Mouse (Mus musculus): ENCODE results near the gene H13. TPM values are rescaled to one million over a fixed set of nuclear protein-coding genes. Genes with fewer than 3 reads are reported as not detected.
A peak's percentile ranks its signal among the peaks of the same experiment; 100 is the strongest.

Gene H13
- polyA plus RNA-seq, 1 experiment = 95.2 TPM

GRCm38 (mm10) chr2:152694708-152695107, 25.4 kb downstream of the H13 start:
- no peak overlapping the region for H3K27ac ChIP-seq (ENCODE audit: insufficient read depth, low read depth, low read length)

GRCm38 (mm10) chr2:152696016-152696415, 26.8 kb downstream of the H13 start:
- Histone ChIP-seq H3K4me1 (ENCODE audit: control insufficient read depth, insufficient read depth, low read length) (peaks cover 10% of the 10 kb centered on the region), H3K4me3 (ENCODE audit: insufficient read depth, low read length) (no peak overlapping the region), H3K27ac (ENCODE audit: insufficient read depth, low read depth, low read length) (no peak overlapping the region)
- TF ChIP-seq CTCF (IDR thresholded peaks at IDR 0.05; ENCODE audit: low read depth, low read length) = no peak
- TF ChIP-seq POLR2A (IDR thresholded peaks at IDR 0.05; ENCODE audit: borderline replicate concordance, low read depth, low read length) = no peak

More at GRCm38 (mm10) chr2:152694708-152695107, 25.4 kb downstream of the H13 start:
- TF ChIP-seq POLR2A (IDR thresholded peaks at IDR 0.05; ENCODE audit: borderline replicate concordance, low read depth, low read length) = no peak
- no peak for TF ChIP-seq CTCF (IDR thresholded peaks at IDR 0.05; ENCODE audit: low read depth, low read length)
- peaks cover 17% of the 10 kb centered on the region for H3K4me1 ChIP-seq (ENCODE audit: control insufficient read depth, insufficient read depth, low read length)
- H3K4me3 ChIP-seq (ENCODE audit: insufficient read depth, low read length) = no peak overlapping the region

GRCm38 (mm10) chr2:152696476-152697164, 27.4 kb downstream of the H13 start:
- H3K27ac ChIP-seq (ENCODE audit: insufficient read depth, low read depth, low read length) = no peak overlapping the region
- H3K4me3 ChIP-seq (ENCODE audit: insufficient read depth, low read length) = no peak overlapping the region
- H3K4me1 ChIP-seq (ENCODE audit: control insufficient read depth, insufficient read depth, low read length) = peaks cover 5% of the 10 kb centered on the region
- TF ChIP-seq CTCF (IDR thresholded peaks at IDR 0.05; ENCODE audit: low read depth, low read length) = peak; percentile 84
- TF ChIP-seq POLR2A (IDR thresholded peaks at IDR 0.05; ENCODE audit: borderline replicate concordance, low read depth, low read length) = no peak; the same call in 1 of the 2 replicates

- Histone ChIP-seq H3K4me1 (ENCODE audit: control insufficient read depth, insufficient read depth, low read length) (no peaks in the 10 kb centered on the region), H3K4me3 (ENCODE audit: insufficient read depth, low read length) (no peak overlapping the region), H3K27ac (ENCODE audit: insufficient read depth, low read depth, low read length) (no peak overlapping the region)
- TF ChIP-seq CTCF (IDR thresholded peaks at IDR 0.05; ENCODE audit: low read depth, low read length) = no peak
- no peak for TF ChIP-seq POLR2A (IDR thresholded peaks at IDR 0.05; ENCODE audit: borderline replicate concordance, low read depth, low read length)
Observed at GRCm38 (mm10) chr2:152700138-152700537, 30.9 kb downstream of the H13 start.

GRCm38 (mm10) chr2:152700725-152701124, 31.5 kb downstream of the H13 start:
- no peak overlapping the region for H3K4me3 ChIP-seq (ENCODE audit: insufficient read depth, low read length)

GRCm38 (mm10) chr2:152703596-152704255, 34.5 kb downstream of the H13 start:
- Histone ChIP-seq H3K4me3 (ENCODE audit: insufficient read depth, low read length) (no peak overlapping the region), H3K4me1 (ENCODE audit: control insufficient read depth, insufficient read depth, low read length) (peaks cover 3% of the 10 kb centered on the region), H3K27ac (ENCODE audit: insufficient read depth, low read depth, low read length) (no peak overlapping the region)
- TF ChIP-seq POLR2A (IDR thresholded peaks at IDR 0.05; ENCODE audit: borderline replicate concordance, low read depth, low read length) = no peak
- TF ChIP-seq CTCF (IDR thresholded peaks at IDR 0.05; ENCODE audit: low read depth, low read length) = no peak

More at GRCm38 (mm10) chr2:152700725-152701124, 31.5 kb downstream of the H13 start:
- Histone ChIP-seq H3K27ac (ENCODE audit: insufficient read depth, low read depth, low read length) (no peak overlapping the region), H3K4me1 (ENCODE audit: control insufficient read depth, insufficient read depth, low read length) (no peaks in the 10 kb centered on the region)
- TF ChIP-seq POLR2A (IDR thresholded peaks at IDR 0.05; ENCODE audit: borderline replicate concordance, low read depth, low read length) (no peak), CTCF (IDR thresholded peaks at IDR 0.05; ENCODE audit: low read depth, low read length) (no peak)

- no peak overlapping the region for H3K4me3 ChIP-seq (ENCODE audit: insufficient read depth, low read length)
- TF ChIP-seq CTCF (IDR thresholded peaks at IDR 0.05; ENCODE audit: low read depth, low read length) (no peak), POLR2A (IDR thresholded peaks at IDR 0.05; ENCODE audit: borderline replicate concordance, low read depth, low read length) (no peak)
- H3K27ac ChIP-seq (ENCODE audit: insufficient read depth, low read depth, low read length) = no peak overlapping the region
- peaks cover 6% of the 10 kb centered on the region for H3K4me1 ChIP-seq (ENCODE audit: control insufficient read depth, insufficient read depth, low read length)
Observed at GRCm38 (mm10) chr2:152704256-152704605, 35.0 kb downstream of the H13 start.

GRCm38 (mm10) chr2:152704811-152705370, 35.6 kb downstream of the H13 start:
- Histone ChIP-seq H3K27ac (ENCODE audit: insufficient read depth, low read depth, low read length) (no peak overlapping the region), H3K4me1 (ENCODE audit: control insufficient read depth, insufficient read depth, low read length) (peaks cover 9% of the 10 kb centered on the region), H3K4me3 (ENCODE audit: insufficient read depth, low read length) (no peak overlapping the region)
- no peak for TF ChIP-seq CTCF (IDR thresholded peaks at IDR 0.05; ENCODE audit: low read depth, low read length)
- TF ChIP-seq POLR2A (IDR thresholded peaks at IDR 0.05; ENCODE audit: borderline replicate concordance, low read depth, low read length) = no peak

GRCm38 (mm10) chr2:152705993-152706571, 36.8 kb downstream of the H13 start:
- Histone ChIP-seq H3K27ac (ENCODE audit: insufficient read depth, low read depth, low read length) (no peak overlapping the region), H3K4me3 (ENCODE audit: insufficient read depth, low read length) (no peak overlapping the region), H3K4me1 (ENCODE audit: control insufficient read depth, insufficient read depth, low read length) (peaks cover 9% of the 10 kb centered on the region)
- no peak for TF ChIP-seq POLR2A (IDR thresholded peaks at IDR 0.05; ENCODE audit: borderline replicate concordance, low read depth, low read length)
- TF ChIP-seq CTCF (IDR thresholded peaks at IDR 0.05; ENCODE audit: low read depth, low read length) = no peak
